Mouse (Mus musculus): ENCODE results near the gene Rubcn. TPM values are rescaled to one million over a fixed set of nuclear protein-coding genes. Genes with fewer than 3 reads are reported as not detected.

The Rubcn gene
- polyA plus RNA-seq (2014; fragmentation: Illumina TruSeq; extraction: RNeasy Lipid Tissue Mini Kit (QIAGEN cat#74804); ENCODE audit: low read depth, low replicate concordance): 7.2 TPM

GRCm38 (mm10) chr16:32877343-32878156, at the start of gene Rubcn, which contains the start of gene Fyttd1:
Rubcn (minus strand) TSS chr16:32877766.
Fyttd1 (plus strand) TSS chr16:32877500.

DNA sequence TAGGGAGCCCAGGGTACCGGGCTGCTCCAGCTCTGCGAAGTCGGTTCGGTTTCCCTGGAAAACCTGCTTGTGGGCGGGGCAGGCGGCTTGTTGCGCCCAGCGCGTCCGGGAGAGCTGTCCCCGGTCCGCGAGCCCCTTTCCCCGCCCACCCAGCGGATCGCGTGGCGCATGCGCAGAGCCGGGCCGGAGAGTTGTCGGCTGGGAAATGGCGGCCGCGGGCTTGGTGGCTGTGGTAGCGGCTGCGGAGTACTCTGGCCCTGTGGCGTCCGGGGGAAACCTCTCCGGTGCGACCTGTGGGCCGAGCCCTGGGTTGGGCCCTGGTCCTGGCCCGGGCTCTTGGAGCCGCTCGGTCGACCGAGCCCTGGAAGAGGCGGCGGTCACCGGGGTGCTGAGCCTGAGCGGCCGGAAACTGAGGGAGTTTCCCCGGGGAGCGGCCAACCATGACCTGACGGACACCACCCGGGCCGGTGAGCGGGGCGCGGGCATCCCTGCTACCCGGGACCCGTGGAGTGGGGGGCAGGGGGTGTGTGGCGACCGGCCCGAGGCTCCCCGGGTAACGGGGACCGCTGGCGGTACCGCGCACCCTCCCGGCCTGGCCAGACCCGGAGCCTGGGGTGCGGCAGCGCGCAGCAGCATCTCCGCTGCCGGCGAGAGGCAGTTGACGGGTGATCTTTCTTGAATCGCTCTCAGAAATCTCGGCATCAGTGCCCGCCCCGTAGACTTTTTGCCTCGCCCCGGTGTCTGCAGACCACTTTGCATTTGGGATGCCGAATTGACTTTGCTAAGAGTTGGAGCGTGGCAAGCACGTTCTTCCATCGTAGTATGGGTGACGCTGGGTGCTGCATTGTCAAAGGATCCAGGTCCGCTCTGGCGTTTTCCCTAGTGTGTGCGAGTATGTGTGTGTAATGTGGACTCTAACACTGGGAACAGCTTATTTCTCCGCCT, 36.6 kb upstream of the Rubcn start, which contains the start of gene Lrch3:
Lrch3 (plus strand) TSS at position 164 of the 945 bp plus-strand sequence.

GRCm38 (mm10) chr16:32810321-32810720, 67.2 kb downstream of the Rubcn start, which contains the start of gene Smbd1:
Smbd1 (minus strand) TSS chr16:32810477.

DNA sequence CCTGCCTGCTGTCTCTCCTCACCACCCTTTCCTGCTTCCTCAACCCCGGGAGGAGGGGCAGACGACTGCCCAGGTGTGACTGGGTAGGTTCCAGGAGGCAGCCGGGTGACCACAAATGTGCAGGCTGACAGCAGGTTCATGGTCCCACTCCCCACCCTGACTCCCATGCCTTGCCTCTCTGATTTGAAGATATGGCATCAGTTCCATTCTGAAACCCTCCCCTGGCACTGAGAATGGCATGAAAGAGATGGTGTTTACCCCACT, 80.2 kb downstream of the Rubcn start, which contains the start of gene Muc20:
Muc20 (minus strand) TSS at position 10 of the 264 bp plus-strand sequence.

Other genes starting within 250 kb of the Rubcn start
- gene Tnk2, start 233.9 kb downstream of the Rubcn start, polyA plus RNA-seq (2014; fragmentation: Illumina TruSeq; extraction: RNeasy Lipid Tissue Mini Kit (QIAGEN cat#74804); ENCODE audit: low read depth, low replicate concordance): 1.5 TPM
- gene Muc4, start 141.9 kb downstream of the Rubcn start, polyA plus RNA-seq (2014; fragmentation: Illumina TruSeq; extraction: RNeasy Lipid Tissue Mini Kit (QIAGEN cat#74804); ENCODE audit: low read depth, low replicate concordance): 81.6 TPM
- gene Muc20, start 80.3 kb downstream of the Rubcn start, polyA plus RNA-seq (2014; fragmentation: Illumina TruSeq; extraction: RNeasy Lipid Tissue Mini Kit (QIAGEN cat#74804); ENCODE audit: low read depth, low replicate concordance): 0.32 TPM
- not detected for gene Smbd1, start 67.3 kb downstream of the Rubcn start, polyA plus RNA-seq (2014; fragmentation: Illumina TruSeq; extraction: RNeasy Lipid Tissue Mini Kit (QIAGEN cat#74804); ENCODE audit: low read depth, low replicate concordance)
- gene Fyttd1, start 266 bp downstream of the Rubcn start, polyA plus RNA-seq (2014; fragmentation: Illumina TruSeq; extraction: RNeasy Lipid Tissue Mini Kit (QIAGEN cat#74804); ENCODE audit: low read depth, low replicate concordance): 128 TPM
- 32.2 TPM for gene Lrch3, start 36.3 kb upstream of the Rubcn start, polyA plus RNA-seq (2014; fragmentation: Illumina TruSeq; extraction: RNeasy Lipid Tissue Mini Kit (QIAGEN cat#74804); ENCODE audit: low read depth, low replicate concordance)
- 1.7 TPM for gene Iqcg, start 178.5 kb upstream of the Rubcn start, polyA plus RNA-seq (2014; fragmentation: Illumina TruSeq; extraction: RNeasy Lipid Tissue Mini Kit (QIAGEN cat#74804); ENCODE audit: low read depth, low replicate concordance)
- 1,014 TPM for gene Rpl35a, start 178.7 kb upstream of the Rubcn start, polyA plus RNA-seq (2014; fragmentation: Illumina TruSeq; extraction: RNeasy Lipid Tissue Mini Kit (QIAGEN cat#74804); ENCODE audit: low read depth, low replicate concordance)
- 1.8 TPM for gene Lmln, start 184.8 kb upstream of the Rubcn start, polyA plus RNA-seq (2014; fragmentation: Illumina TruSeq; extraction: RNeasy Lipid Tissue Mini Kit (QIAGEN cat#74804); ENCODE audit: low read depth, low replicate concordance)

Data from sigmoid colon, adult 10 weeks (tissue).